Mouse (Mus musculus) layer of hippocampus, adult 18-20 months (tissue): ENCODE results near the gene Upf3a. TPM values are rescaled to one million over a fixed set of nuclear protein-coding genes. Genes with fewer than 3 reads are reported as not detected.

ENCODE experiments used
- DNase-seq, 2 experiments: peaks; one replicate each; pipeline ENCODE4 v3.0.0; 2022; ENCODE audit warnings: low spot score in 2 of 2
- total RNA-seq, 2 experiments: library from RNA; stranded (reverse); gene quantifications; 2 replicates each; pipeline ENCODE4 v1.2.3; 2021

Gene Upf3a
- total RNA-seq, 2 experiments from 2014 or later, result 31.3 to 36.8 TPM

- peak; percentile 24 to 26 for DNase-seq
Measured at GRCm38 (mm10) chr8:13843286-13843685, 57.9 kb downstream of the Upf3a start.

Other genes with a start within 250 kb of the Upf3a start
- not detected for gene 1700029H14Rik, start 223.2 kb upstream of the Upf3a start, total RNA-seq
- gene Rasa3, start 108.0 kb upstream of the Upf3a start, total RNA-seq, result 10 to 100 TPM; 65.7 to 67.1 TPM
- gene Cfap97d2, start 79.7 kb upstream of the Upf3a start, total RNA-seq, result 1 to 10 TPM; 1.9 to 3.4 TPM
- gene Cdc16, start 27.9 kb upstream of the Upf3a start, total RNA-seq, result 10 to 100 TPM; 51.9 to 52.4 TPM
- not detected for gene AF366264, start 52.8 kb downstream of the Upf3a start, total RNA-seq
- 10 to 100 TPM; 29.0 to 30.2 TPM for gene Champ1, start 84.0 kb downstream of the Upf3a start, total RNA-seq
- gene Coprs, start 104.7 kb downstream of the Upf3a start, total RNA-seq, result 10 to 100 TPM; 32.5 to 38.0 TPM